Mouse (Mus musculus) thymus, postnatal 4 days (tissue): Measurements from ENCODE around the gene Gcm1.
"Not testable (repeated sequence)": the region's sequence is repeated elsewhere in the genome, so short reads cannot be mapped to it uniquely, and the experiment has no call there.

Experiments
- DNase-seq: peaks from one replicate; pipeline ENCODE4 v3.0.0; 2021

The Gcm1 gene

GRCm38 (mm10) chr9:78050452-78050970 is 1.2 kb upstream of the Gcm1 start:
- DNase-seq, result no peak

GRCm38 (mm10) chr9:78053821-78054220 is 2.1 kb downstream of the Gcm1 start:
- no peak for DNase-seq

DNA sequence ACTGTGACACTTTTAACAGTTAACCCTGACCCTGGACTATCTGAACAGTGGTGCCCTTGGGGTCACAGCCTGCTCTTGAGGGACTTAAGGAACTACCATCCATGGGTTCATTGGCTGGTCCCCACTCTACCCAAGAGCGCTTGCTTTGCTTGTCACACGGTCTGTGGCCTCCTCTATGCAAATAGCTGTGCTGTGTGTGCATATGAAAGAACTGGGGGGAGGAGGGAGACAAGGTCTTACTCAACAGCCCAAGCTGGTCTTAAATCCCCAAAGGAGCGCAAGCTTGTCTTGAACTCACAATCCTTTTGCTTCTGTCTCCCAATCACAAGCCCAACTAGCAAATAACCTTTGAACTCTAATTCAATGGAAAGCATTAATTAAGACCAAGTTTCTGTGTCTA is 2.6 kb downstream of the Gcm1 start:
- DNase-seq, result no peak

DNA sequence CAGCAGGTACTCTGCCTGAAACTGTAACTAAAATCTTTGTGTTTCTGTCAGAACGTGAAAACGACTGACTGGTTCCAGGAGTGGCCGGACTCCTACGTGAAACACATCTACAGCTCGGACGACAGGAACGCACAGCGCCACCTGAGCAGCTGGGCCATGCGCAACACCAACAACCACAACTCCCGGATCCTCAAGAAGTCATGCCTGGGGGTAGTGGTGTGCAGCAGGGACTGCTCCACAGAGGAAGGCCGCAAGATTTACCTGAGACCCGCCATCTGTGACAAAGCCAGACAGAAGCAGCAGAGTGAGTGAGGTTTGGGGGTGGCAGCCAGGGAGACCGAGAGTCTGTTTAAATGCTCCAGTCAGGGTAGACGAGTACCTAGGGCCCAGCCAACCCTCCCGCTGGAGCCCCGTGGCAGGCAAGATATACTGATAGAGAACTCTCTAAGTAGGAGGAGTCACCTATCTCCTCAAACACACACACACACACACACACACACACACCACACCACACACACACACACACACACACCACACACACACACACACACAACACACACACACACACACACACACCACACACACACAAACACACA is 7.9 kb downstream of the Gcm1 start:
- no peak for DNase-seq

DNA sequence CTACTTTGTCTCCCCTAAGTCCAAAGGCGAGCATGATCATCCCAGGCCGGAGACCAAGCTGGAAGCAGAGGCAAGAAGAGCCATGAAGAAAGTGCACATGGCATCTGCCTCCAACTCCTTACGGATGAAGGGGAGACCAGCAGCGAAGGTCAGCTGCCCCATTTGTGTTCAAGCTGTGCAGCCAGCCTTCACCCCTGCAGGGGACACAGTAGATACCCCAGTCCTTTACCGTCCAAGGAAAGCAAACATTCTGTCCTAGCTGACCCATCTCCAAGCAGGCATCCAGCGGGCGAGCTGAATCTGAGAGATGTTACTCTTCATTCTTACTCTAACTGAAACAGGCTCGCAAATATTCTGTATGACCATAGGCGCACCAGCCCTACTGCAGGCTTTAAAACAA is 10.7 kb downstream of the Gcm1 start:
- no peak for DNase-seq

- no peak for DNase-seq
Measured at GRCm38 (mm10) chr9:78064121-78064520, 12.4 kb downstream of the Gcm1 start.

DNA sequence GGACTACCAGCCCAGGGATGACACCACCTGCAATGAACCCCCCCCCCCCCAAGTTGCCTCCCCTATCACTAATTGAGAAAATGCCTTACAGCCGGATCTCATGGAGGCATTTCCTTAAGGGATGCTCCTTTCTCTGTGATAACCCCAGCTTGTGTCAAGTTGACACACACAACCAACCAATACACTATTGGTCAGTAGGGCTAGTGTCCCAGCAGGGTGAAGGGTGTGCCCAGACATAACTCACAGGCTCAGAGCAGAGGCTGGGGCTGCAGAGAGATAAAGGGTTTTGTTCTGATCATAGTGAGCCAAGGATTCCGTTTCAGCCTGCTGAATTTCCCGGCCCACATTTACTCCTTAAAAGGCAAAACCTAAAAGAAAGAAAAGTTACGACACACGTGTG is 18.8 kb downstream of the Gcm1 start:
- no peak for DNase-seq

DNA sequence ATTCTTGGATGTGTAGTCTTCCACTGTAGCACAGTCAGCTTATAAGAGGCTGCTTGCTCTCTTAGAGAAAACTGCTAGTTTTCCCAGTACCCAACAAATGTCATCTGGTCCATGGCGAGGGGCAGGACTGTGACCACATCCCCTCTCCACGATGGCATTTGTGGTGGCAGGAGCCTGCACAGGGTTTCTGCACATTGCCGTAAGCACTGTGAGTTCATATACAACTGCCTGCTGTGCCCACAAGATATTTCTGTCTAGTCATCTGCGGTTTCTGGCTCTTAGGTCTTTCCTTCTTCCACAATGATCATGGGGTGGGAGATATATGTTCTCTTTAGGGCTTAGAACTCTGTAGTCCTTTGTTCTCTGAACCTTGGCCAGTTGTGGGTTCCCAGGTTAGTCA is 19.9 kb downstream of the Gcm1 start:
- no peak for DNase-seq

DNA sequence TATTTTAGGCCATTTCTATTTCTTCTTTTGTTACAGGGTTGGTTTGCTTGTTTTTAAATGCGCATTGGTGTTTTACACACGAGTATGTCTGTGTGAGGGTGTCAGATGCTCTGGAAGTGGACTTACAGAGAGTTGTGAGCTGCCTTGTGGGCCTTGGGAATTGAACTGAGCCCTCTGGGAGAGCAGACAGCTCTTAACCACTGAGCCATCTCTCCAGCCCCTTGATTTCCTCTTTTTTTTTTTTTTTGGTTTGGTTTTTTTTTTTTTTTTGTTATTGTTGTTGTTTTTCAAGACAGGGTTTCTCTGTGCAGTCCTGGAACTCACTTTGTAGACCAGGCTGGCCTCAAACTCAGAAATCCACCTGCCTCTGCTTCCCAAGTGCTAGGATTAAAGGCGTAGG is 21.6 kb downstream of the Gcm1 start:
- DNase-seq, result not testable (repeated sequence)

DNA sequence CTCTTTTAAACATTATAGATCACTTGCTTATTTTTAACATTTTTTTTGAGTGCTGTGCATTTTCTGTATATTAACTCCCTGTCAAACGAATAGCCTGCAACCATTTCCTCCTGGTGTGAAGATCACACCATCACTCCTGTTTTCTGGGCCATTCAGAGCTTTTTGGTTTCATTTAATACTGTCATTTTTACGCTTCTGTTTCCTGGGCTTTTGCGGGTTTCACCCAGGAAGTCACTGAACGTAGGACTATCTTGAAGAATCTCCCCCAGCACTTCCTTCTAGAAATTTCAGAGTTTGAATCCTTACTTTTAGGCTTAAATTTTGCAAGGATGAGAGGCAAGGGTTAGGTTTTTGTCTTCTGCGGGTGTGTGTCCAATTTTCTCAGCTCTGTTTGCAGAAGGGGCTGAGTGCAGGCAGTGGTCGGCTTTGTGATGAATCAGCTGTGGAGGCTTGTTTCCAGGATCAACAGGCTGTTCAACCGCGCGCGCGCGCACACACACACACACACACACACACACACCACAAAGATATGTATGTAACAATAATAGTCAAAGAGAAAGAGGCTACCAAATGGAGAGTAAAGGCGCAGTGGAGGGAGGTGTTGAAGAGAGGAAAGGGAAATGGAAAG is 22.1 kb downstream of the Gcm1 start:
- peak; percentile 15 for DNase-seq

- no peak for DNase-seq
Measured at GRCm38 (mm10) chr9:78075256-78075655, 23.5 kb downstream of the Gcm1 start.

GRCm38 (mm10) chr9:78078240-78078639 is 26.5 kb downstream of the Gcm1 start:
- no peak for DNase-seq

DNA sequence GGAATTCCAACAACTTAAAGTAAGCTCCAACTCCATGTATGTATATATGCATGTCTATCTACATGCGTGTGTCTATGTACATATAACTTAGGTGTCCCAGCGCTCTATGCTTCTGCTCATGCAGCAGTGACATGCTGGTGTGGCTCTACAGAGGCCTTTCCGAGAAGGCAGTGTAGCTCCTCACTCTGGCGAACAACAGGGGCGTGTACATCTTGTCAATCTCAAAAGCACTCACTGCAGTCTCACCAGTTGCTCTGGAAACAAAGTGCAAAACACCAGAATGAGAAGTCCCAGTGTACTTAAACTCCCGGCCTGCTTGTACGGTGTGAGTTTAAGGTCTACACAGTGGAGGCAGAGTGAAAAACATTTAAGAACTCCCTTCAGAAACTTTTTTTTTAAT is 30.1 kb downstream of the Gcm1 start:
- no peak for DNase-seq

DNA sequence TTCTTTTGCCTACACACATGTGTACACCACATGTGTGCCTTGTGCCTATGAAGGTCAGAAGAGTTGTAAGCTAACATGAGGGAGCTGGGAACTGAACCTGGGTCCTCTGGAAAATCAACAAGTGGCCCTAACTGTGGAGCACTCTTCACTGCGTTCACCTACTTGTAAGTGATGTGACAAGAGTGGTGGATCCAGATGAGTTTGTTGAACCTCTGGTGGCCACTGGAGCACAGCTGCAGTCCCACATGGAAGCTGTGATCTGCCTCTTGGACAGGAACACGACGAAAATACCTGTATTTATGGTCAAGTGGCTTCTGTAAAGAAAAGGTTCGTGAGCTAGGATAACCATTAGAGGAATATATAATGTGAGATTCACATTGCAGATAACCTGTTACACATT is 32.6 kb downstream of the Gcm1 start:
- no peak for DNase-seq

- DNase-seq, result no peak
Measured at GRCm38 (mm10) chr9:78085722-78086287, 34.1 kb downstream of the Gcm1 start.

GRCm38 (mm10) chr9:78087751-78088150 is 36.0 kb downstream of the Gcm1 start:
- no peak for DNase-seq

DNA sequence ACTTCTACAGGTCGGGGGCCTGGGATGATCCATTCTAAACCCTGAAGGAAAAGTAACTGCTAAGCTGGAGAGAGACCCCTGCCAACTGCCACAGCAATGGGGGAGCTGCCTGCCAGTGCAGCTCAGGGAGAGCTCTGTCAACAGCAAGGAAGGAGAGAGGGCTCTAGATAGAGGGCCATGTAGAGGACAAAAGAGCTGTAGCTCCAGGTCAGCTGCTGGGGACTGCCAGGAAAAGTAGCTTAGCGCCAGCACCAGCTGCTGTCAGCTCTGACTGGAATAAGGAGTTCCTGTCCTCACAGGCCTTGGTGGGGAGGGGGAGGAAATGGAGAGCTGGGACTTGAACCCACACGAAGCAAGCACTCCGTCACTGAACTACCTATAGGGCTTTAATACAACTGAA is 36.8 kb downstream of the Gcm1 start:
- DNase-seq, result no peak

- no peak for DNase-seq
Measured at GRCm38 (mm10) chr9:78088971-78089370, 37.2 kb downstream of the Gcm1 start.

- no peak for DNase-seq
Measured at GRCm38 (mm10) chr9:78089906-78090305, 38.2 kb downstream of the Gcm1 start.

- no peak for DNase-seq
Measured at GRCm38 (mm10) chr9:78090596-78090995, 38.9 kb downstream of the Gcm1 start.

DNA sequence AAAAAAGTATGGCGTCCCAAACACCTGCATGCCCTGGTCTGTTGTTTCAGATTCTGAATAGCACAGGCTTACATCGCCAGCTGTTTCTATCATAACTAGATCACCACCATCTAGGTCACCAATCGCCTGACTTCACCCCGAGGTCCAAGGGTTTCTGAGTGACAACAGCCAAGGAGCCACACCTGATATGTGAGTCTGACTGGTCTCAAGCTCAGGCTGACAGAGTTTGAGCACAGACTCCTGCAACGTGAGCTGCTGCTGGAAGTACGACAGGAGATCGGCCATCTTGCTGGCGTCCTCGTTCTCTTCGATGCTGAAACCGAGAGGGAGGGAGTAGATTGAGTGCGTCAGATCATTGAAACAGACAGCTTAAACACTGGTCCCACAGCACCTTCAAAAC is 44.0 kb downstream of the Gcm1 start:
- no peak for DNase-seq

DNA sequence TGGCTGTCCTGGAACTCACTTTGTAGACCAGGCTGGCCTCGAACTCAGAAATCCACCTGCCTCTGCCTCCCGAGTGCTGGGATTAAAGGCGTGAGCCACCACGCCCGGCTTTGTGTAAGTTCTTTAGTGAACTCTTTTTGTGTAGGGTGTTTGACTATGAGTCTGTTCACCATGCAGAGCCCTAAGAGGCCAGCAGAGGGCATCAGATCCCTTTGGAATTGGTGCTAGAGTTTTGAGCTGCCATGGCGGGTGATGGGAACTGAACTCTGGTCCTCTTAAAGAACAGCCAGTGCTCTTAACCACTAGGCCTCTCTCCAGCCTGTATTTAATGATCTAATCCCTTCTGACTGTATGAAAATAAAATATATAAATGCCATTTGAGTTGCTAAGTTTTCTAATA is 44.7 kb downstream of the Gcm1 start:
- peak; percentile 56 for DNase-seq

GRCm38 (mm10) chr9:78100956-78101355 is 49.2 kb downstream of the Gcm1 start:
- no peak for DNase-seq

DNA sequence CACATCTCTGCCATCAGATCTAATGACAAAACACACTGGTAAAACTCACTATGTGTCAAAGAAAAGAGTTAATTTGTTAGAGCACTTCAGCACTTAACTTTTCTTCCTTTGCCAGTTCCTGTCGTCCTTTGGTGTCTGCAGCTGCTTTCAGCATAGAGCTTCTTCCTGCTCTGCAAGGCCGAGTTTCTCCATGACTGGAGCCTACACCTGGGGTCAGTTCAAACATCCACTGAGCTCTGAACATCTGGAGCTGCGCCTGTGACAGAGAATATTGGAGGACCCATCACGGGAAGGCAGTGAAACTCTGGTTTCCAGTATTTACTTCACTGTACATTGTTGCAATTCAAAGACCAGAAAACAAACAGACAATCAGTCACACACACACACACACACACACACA is 49.7 kb downstream of the Gcm1 start:
- DNase-seq, result peak; percentile 42
